Mouse (Mus musculus) bone marrow macrophage, adult 2 months (primary cell): Measurements from ENCODE around the gene Nav1. TPM values are rescaled to one million over a fixed set of nuclear protein-coding genes. Genes with fewer than 3 reads are reported as not detected.

Experiments
- H3K27ac ChIP-seq: 2 replicates; pipeline ENCODE4 v1.5.1; 2012; ENCODE audit warnings: low read depth, low read length; ENCODE audit not compliant: insufficient read depth
- H3K4me1 ChIP-seq: 2 replicates; pipeline ENCODE4 v1.6.1; 2012; ENCODE audit warnings: low read length; ENCODE audit not compliant: control insufficient read depth, insufficient read depth
- H3K4me3 ChIP-seq: 2 replicates; pipeline ENCODE4 v1.5.1; 2012; ENCODE audit warnings: mild to moderate bottlenecking, low read length, moderate library complexity; ENCODE audit not compliant: insufficient read depth
- CTCF ChIP-seq: IDR thresholded peaks from 2 replicates; pipeline ENCODE4 v1.5.1; 2012; ENCODE audit warnings: low read depth, mild to moderate bottlenecking, low read length, moderate library complexity
- POLR2A ChIP-seq: IDR thresholded peaks from 2 replicates; pipeline ENCODE4 v1.6.1; 2012; ENCODE audit warnings: mild to moderate bottlenecking, low read depth, low read length, borderline replicate concordance
- polyA plus RNA-seq: library from polyadenylated mRNA; stranded (reverse); fragments of >200 nt; gene quantifications from 2 replicates; pipeline ENCODE4 v1.2.4, GENCODE M21; 2012; ENCODE audit not compliant: missing spikeins, insufficient read depth, insufficient read length

Nav1 gene
- polyA plus RNA-seq, 1 experiment: 81.3 TPM

- H3K4me1 ChIP-seq: peaks cover 78% of the 10 kb centered on the region
- H3K4me3 ChIP-seq: peak overlapping the region; percentile 34
- H3K27ac ChIP-seq: peak overlapping the region; percentile 92
- TF ChIP-seq POLR2A: no peak
- no peak for TF ChIP-seq CTCF
Observed at GRCm38 (mm10) chr1:135634791-135635190, 27.7 kb upstream of the Nav1 start.

GRCm38 (mm10) chr1:135633884-135634283, 26.8 kb upstream of the Nav1 start:
- H3K27ac ChIP-seq: peak overlapping the region; percentile 92
- peaks cover 83% of the 10 kb centered on the region for H3K4me1 ChIP-seq
- H3K4me3 ChIP-seq: peak overlapping the region; percentile 34
- TF ChIP-seq POLR2A: no peak
- no peak for TF ChIP-seq CTCF

GRCm38 (mm10) chr1:135633478-135633877, 26.4 kb upstream of the Nav1 start:
- H3K27ac ChIP-seq: peak overlapping the region; percentile 92
- TF ChIP-seq CTCF (no peak), POLR2A (no peak)
- peak overlapping the region; percentile 34 for H3K4me3 ChIP-seq
- H3K4me1 ChIP-seq: peaks cover 84% of the 10 kb centered on the region

GRCm38 (mm10) chr1:135632199-135632598, 25.1 kb upstream of the Nav1 start:
- peaks cover 82% of the 10 kb centered on the region for H3K4me1 ChIP-seq
- H3K27ac ChIP-seq: peak overlapping the region; percentile 92
- H3K4me3 ChIP-seq: peak overlapping the region; percentile 62
- TF ChIP-seq POLR2A (no peak), CTCF (no peak)

GRCm38 (mm10) chr1:135631515-135631914, 24.4 kb upstream of the Nav1 start:
- TF ChIP-seq CTCF (no peak), POLR2A (no peak)

GRCm38 (mm10) chr1:135629846-135630245, 22.8 kb upstream of the Nav1 start:
- Histone ChIP-seq H3K4me3 (0 out of 2 replicates have a peak overlapping the region, but pooled peaks have one; percentile 1), H3K27ac (peak overlapping the region; percentile 94), H3K4me1 (peaks cover 81% of the 10 kb centered on the region)
- TF ChIP-seq CTCF (no peak), POLR2A (no peak)

More at GRCm38 (mm10) chr1:135631515-135631914, 24.4 kb upstream of the Nav1 start:
- Histone ChIP-seq H3K27ac (peak overlapping the region; percentile 94), H3K4me1 (peaks cover 82% of the 10 kb centered on the region), H3K4me3 (peak overlapping the region; percentile 62)

- H3K4me1 ChIP-seq: peaks cover 67% of the 10 kb centered on the region
- no peak for TF ChIP-seq CTCF
- TF ChIP-seq POLR2A: no peak
- H3K27ac ChIP-seq: peak overlapping the region; percentile 61
- H3K4me3 ChIP-seq: no peak overlapping the region
Observed at GRCm38 (mm10) chr1:135626218-135626617, 19.1 kb upstream of the Nav1 start.

- Histone ChIP-seq H3K4me3 (no peak overlapping the region), H3K4me1 (peaks cover 66% of the 10 kb centered on the region), H3K27ac (peak overlapping the region; percentile 61)
- TF ChIP-seq CTCF: no peak
Observed at GRCm38 (mm10) chr1:135625741-135626140, 18.6 kb upstream of the Nav1 start.

- Histone ChIP-seq H3K4me1 (peaks cover 59% of the 10 kb centered on the region), H3K27ac (no peak overlapping the region), H3K4me3 (no peak overlapping the region)
- TF ChIP-seq POLR2A (no peak), CTCF (no peak)
Observed at GRCm38 (mm10) chr1:135624646-135625045, 17.6 kb upstream of the Nav1 start.

GRCm38 (mm10) chr1:135623136-135623535, 16.0 kb upstream of the Nav1 start:
- no peak overlapping the region for H3K4me3 ChIP-seq
- peaks cover 61% of the 10 kb centered on the region for H3K4me1 ChIP-seq
- TF ChIP-seq POLR2A (no peak), CTCF (no peak)
- no peak overlapping the region for H3K27ac ChIP-seq

- no peak overlapping the region for H3K27ac ChIP-seq
- no peak for TF ChIP-seq POLR2A
- no peak for TF ChIP-seq CTCF
- peaks cover 62% of the 10 kb centered on the region for H3K4me1 ChIP-seq
- no peak overlapping the region for H3K4me3 ChIP-seq
Observed at GRCm38 (mm10) chr1:135621307-135621706, 14.2 kb upstream of the Nav1 start.
